In genomic region chr11:4113970-4114369, GRCm38 (mm10) we compare ENCODE assay signal across 33 mouse cellular contexts. TPM values are rescaled to one million over a fixed set of nuclear protein-coding genes. Genes with fewer than 3 reads are reported as not detected.
"Had no signal": no experiment of that assay in that cellular context is flagged by ENCODE, and none has a peak within 500 bp of the region (broad histone marks: within the 10 kb centered on the region; RNA-seq: fewer than 3 reads in every experiment).

No protein-coding gene starts in this region.

- H3K36me3 ChIP-seq: limb, embryonic 15.5 days; lung, embryonic 15.5 days; midbrain, embryonic 10.5 days; midbrain, embryonic 15.5 days had no signal

- ATAC-seq: liver, postnatal 0 days; lung, postnatal 0 days; midbrain, embryonic 13.5 days; midbrain, embryonic 15.5 days; midbrain, embryonic 16.5 days had no signal

- H3K27ac ChIP-seq: left cerebral cortex, adult 2 months; limb, embryonic 12.5 days; limb, embryonic 13.5 days; limb, embryonic 15.5 days; liver, embryonic 13.5 days; liver, embryonic 14.5 days; liver, embryonic 15.5 days; lung, embryonic 15.5 days; macrophage; midbrain, embryonic 10.5 days; midbrain, embryonic 12.5 days; midbrain, embryonic 13.5 days; midbrain, embryonic 15.5 days; neural tube, embryonic 12.5 days; neural tube, embryonic 13.5 days had no signal

- H3K27me3 ChIP-seq: megakaryocyte, embryonic 14.5 days; midbrain, embryonic 15.5 days had no signal

- H3K9me3 ChIP-seq: limb, embryonic 12.5 days; limb, embryonic 13.5 days; limb, embryonic 15.5 days; liver, embryonic 13.5 days; liver, embryonic 15.5 days; lung, embryonic 15.5 days; megakaryocyte, embryonic 14.5 days; midbrain, embryonic 10.5 days; midbrain, embryonic 12.5 days; midbrain, embryonic 13.5 days; midbrain, embryonic 15.5 days; neural tube, embryonic 12.5 days; neural tube, embryonic 13.5 days had no signal

- DNase-seq: left cerebral cortex, postnatal 4 days; liver; liver, embryonic 13.5 days; liver, postnatal 0 days; lung, adult 18-20 months; lung, adult 2 months; lung, embryonic 14.5 days; lung, postnatal 10 days; lung, postnatal 14 days; lung, postnatal 36 days; lung, postnatal 4 days; midbrain, embryonic 14.5 days had no signal

- H3K4me3 ChIP-seq: left cerebral cortex, adult 2 months; limb, embryonic 12.5 days; limb, embryonic 13.5 days; limb, embryonic 15.5 days; liver, embryonic 13.5 days; liver, embryonic 15.5 days; lung, embryonic 15.5 days; megakaryocyte, embryonic 14.5 days; midbrain, embryonic 10.5 days; midbrain, embryonic 12.5 days; midbrain, embryonic 13.5 days; midbrain, embryonic 15.5 days; myocyte; neural tube, embryonic 12.5 days; neural tube, embryonic 13.5 days had no signal

- H3K4me2 ChIP-seq: limb, embryonic 12.5 days; limb, embryonic 13.5 days; limb, embryonic 15.5 days; liver, embryonic 11.5 days; liver, embryonic 13.5 days; liver, embryonic 15.5 days; lung, embryonic 14.5 days; lung, embryonic 15.5 days; midbrain, embryonic 11.5 days; midbrain, embryonic 12.5 days; midbrain, embryonic 13.5 days; midbrain, embryonic 15.5 days; neural tube, embryonic 12.5 days; neural tube, embryonic 13.5 days had no signal

- H3K9ac ChIP-seq: limb, embryonic 12.5 days; limb, embryonic 13.5 days; limb, embryonic 15.5 days; liver, embryonic 13.5 days; liver, embryonic 14.5 days; liver, embryonic 15.5 days; liver, postnatal 0 days; lung, embryonic 14.5 days; lung, embryonic 15.5 days; midbrain, embryonic 12.5 days; midbrain, embryonic 13.5 days; midbrain, embryonic 15.5 days; neural tube, embryonic 12.5 days; neural tube, embryonic 13.5 days had no signal

RNA-seq across cellular contexts. Expression of gene Sec14l2, which starts 9.2 kb away (rescaled TPM):
- total RNA-seq: monocyte, adult 5-6 weeks had no signal
